Mouse (Mus musculus) cerebellum, adult 11-12 months (tissue): ENCODE measurements around the gene Tmem132c.
A peak's percentile ranks its signal among the peaks of the same experiment; 100 is the strongest.

ENCODE experiments used
- DNase-seq: peaks from one replicate; pipeline ENCODE4 v3.0.0; 2022

The Tmem132c gene

DNA sequence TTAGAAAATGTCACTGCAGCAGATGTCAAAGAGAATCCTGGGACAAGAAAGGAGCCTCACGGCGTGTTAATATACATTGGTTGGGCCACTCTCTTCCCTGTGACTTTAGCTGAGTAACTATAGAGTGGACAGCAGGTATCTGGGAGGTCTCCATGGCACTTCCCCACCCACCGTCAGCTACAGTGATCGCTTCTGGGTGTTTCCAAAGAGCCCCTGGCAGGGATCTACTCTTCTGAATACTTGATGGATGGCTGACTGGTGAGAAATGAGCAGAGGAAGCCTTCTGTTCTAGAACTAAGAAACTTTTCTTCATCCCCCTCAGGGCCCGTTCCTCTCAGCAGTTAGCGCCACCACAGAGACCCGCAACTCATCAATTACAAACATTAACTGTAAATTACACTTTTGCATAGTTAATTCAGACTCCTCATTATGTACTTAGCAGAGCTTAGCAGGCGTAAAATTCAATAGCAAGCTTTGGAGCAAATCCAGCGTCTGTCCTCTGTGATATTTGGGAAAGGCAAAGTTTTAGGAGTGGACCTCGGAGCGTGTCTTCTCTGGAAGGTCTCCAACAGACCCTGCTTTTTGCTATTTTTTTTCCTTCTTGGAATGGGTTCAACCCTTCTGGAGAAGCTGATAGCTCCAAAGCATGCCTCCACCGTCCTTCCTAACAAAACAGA is 257.7 kb downstream of the Tmem132c start:
- no peak for DNase-seq

DNA sequence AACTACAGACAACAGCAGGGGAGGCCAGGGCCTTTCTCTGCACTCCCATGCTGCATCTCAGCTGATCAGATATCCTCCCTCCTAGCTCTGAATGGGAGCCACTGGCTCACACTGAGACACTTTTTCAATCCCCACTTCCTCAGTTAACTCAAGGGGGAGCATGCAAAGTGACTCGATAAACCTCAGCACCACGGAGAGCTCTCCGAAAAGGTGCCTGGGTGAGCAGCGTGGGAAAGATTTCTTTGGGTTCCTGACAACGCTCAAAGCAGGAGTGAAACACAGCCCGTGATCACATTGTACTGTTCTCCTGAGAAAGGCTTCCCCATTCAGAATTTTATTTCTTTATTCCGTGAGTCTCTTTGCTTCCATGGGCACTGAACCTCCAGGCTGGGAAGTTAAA is 261.2 kb downstream of the Tmem132c start:
- no peak for DNase-seq

DNA sequence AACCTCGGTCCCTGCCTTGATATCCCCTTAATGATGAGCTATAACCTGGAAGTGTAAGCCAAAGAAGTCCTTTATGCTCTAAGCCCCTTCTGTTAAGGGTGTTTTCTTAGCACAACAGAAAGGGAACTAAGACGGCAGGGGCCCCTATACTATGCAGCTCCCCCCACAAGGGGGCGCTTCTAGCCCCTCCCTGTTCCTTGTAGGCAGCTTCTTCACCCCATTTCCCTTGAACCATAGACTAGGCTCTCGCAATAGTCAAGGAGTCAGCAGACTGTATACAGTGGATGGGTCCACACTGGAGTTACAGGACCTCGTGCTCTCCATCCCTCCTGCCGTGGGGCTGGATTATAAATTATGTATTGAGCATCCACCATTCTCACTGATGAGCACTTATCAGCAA is 264.1 kb downstream of the Tmem132c start:
- DNase-seq, result no peak

DNA sequence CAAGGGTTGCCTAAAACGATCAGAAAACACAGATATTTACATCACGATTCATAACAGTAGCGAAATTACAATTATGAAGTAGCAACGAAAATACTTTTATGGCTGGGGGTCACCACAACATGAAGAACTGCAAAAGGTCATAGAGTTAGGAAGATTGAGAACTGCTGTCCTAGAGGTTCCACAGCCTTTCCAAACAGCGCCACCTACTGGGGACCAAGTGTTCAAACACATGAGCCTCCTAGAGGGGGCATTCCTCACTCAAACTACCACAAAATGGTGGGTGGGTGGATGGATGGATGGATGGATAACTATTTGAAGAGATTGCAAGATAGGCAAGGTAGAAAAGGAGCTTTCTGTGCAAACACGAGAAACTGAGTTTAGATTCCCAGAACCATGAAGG is 270.0 kb downstream of the Tmem132c start:
- no peak for DNase-seq

DNA sequence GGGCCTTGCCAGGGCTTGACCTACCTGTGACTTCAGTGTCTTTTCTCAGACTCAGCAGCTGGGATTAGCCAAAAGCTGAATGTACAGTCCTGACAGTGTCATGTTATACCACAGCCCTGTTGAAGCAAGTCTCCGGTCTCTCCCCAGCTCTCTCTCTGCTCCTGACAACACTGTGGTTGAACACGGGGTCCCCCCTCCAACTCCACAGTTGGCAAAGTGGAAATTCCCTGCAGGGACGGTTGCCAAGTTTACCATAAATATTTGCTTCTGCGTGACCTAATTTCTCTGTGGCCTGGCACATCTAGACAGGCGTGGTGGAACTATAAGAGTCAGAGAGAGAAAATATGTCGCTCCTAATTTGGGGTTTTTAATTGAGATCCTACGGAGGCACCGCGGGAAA is 274.4 kb downstream of the Tmem132c start:
- DNase-seq, result peak; percentile 52

DNA sequence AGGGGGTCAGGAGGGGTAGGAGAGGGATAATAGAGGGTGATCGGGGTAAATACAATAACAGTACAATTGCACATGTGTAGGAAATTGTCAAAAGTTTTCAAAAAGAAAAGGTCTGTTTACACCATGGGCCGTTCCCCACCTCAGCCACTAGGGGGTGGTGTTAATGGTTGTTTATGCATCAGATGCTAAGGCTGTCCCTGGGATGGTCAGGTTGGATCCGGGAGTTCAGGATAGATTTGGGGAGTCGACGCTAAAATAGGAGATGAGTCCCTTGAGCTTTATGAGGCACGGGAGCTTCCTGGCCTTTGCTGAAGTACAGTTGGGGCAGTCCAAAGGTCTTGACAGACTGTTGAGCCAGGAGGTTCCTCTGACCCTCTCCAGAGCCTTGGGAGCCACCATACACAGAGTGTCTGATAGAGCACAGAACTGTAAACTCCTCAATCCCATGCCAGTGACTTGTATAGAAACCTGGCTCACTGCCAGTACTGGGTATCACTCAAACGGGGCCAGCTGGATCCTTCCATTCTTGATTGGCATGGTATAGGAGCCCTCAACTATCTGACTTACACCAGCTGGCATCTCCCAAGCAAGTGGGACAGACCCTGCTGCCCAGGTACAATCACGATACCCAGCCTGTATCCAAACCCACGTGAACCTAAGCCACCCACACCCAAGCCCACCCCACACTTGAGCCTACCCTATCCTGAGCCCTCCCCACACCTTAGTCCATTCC is 281.3 kb downstream of the Tmem132c start:
- peak; percentile 62 for DNase-seq

DNA sequence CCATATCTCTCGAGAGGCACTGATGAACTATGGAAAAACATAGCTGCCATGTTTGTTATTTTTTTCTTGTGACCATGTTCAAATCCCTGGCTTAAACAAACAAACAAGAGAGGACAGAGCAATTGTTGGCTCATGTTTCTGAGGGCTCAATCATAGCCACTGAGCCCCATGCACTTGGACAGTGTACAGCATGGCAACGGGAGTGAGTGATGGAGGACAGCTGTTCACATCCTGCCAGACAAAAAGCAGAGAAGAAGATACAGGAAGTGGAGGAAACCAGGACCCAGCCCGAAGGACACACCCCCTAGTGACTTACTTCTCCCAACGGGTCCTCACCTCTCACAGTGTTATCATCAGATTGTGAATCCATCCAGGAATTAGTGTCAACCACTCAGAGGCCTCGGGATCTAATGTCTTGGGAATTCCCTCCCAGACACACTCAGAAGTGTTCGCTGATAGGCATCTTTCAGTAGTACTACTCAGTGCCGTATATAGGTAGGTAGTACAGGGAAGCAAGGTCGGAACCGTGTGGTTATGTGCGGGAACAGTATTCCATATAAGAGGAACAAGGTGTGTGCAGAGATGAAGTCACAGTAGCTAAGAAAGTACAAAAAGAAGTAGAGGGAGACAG is 285.9 kb downstream of the Tmem132c start:
- DNase-seq, result no peak

DNA sequence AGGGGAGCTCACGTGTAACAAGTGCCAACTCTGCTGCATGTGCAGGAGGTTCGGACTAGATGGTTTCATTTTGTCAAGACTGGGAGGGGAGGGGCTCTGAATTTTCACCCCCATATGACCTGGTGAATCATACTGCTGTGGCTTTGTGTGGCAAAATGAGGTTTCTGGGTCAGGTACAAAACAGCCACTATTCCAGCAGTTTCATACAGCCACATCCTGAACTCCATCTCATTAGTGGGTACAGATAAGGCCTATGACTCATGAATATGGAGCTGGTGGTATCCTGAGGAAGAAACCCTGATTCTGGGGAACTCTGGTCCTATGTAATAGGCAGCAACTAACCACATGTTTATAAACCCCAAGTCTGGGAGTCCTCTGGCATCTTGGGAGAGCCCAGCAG is 295.9 kb downstream of the Tmem132c start:
- DNase-seq, result no peak

DNA sequence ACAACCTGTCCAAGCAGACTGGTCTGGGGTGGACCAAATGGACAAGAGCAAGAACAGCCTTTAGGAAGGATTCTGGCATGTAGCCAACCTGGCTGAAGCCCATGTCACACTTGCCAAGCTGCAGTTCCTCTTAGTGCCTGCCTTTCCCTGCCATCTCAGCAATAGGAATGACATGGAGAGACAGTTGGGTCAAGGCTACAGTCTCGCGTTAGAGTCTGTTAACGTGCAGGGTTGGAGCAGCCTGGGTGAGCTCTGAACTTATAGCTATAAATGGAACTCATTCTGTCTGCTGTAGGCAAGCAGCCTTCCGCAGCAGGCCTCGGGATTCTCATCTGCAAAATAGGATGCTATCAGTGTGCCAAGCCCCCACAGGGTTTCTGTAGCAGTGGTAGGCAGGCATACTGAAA is 305.0 kb downstream of the Tmem132c start:
- peak; percentile 95 for DNase-seq

DNA sequence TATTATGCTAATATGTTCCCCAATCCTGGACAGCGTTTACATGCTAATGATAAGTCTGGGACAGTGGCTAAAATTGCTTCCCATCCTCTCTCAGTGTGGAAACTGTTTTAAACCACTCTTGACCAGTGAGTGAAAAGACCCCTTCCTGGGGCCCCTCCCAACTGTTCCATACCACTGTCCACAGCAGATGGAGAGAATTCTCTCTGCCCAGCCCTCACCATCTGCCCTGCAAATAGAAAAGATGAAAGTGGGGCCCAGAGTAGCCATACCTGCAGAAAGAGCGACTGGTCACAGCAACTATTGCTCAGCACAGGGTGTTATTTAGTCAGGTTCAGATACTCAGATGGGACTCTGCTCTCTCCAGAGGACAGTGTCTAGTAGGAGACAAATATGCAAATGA is 306.5 kb downstream of the Tmem132c start:
- DNase-seq, result peak; percentile 16

DNA sequence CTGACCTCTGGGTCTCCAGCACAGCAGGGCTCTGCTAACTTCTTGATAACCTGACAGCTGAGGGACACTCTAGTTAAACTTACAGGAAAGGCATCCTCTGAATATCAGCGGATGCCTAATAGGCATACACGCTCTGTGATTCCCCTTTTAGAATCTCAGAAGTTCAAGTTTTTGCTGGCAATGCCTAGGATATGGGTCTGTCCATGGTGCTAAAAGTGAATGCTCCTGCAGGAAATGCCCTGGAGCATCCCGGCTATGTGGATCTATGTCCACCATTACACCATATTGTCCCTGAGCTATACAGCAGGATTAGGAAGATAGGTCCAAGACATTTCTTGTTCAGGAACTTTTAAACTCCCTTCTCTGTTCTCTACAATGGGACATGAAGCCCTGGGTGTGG is 319.5 kb downstream of the Tmem132c start:
- DNase-seq, result no peak

DNA sequence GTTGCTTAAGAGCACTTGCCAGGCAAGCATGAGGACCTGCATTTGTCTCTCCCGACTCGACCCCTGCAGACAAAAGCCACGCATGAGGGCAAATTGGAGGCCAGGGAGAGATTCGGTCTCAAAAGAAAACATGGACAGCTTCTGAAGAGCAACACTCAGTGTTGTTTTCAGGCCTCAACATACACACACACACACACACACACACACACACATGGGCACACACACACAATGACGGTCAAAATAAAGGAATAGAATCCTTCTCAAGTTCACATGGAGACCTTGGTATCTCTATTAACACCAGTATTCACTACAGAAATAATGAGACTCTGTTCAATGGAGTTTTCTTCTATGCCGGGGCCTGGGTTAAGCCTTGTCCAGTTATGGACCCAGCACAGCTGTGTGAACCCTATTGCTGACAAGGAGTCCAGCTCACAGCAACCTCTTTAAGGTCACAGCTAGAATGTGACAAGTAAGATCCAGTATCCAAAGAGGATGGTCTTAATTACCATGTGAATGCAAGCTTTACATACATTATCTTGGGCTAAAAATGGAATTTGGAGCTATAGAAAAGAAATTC is 325.6 kb downstream of the Tmem132c start:
- no peak for DNase-seq

DNA sequence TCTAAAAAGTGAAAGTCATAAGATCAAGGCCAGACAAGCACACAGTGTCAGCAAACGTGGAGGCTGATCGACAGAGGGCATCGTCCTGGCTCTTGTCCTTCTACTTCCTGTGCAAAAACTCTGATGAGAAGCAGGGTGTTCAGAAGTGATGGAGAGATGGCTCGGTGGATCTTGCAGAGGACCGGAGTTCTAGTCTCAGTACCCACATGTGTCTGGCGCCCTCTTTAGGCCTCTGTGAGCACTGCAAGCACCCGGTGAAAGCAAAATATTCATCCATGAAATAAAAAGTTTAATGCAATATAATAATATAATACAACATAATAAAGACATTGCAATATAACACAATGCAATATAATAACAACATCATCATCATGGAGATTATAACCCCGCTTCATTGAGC is 335.8 kb downstream of the Tmem132c start:
- DNase-seq, result peak; percentile 29

DNA sequence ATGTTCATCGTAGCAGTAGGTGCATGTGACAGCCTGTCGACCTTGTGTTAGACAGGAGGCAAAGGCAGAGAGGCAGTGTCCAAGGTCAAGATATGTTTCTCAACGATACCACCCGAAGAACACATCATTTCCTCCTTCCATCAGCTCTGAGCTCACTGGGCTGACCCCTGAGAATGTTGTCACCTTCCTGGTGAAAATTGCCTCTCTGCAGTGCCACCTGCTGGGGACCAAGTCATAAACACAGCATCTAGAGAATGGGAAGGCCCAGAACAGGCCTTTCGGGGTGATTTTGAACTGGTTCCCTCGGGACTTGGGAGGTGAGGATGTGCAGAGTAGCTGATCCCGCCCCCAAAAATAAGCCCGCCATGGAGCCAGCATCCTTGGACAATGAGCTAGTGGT is 342.1 kb downstream of the Tmem132c start:
- DNase-seq, result no peak

DNA sequence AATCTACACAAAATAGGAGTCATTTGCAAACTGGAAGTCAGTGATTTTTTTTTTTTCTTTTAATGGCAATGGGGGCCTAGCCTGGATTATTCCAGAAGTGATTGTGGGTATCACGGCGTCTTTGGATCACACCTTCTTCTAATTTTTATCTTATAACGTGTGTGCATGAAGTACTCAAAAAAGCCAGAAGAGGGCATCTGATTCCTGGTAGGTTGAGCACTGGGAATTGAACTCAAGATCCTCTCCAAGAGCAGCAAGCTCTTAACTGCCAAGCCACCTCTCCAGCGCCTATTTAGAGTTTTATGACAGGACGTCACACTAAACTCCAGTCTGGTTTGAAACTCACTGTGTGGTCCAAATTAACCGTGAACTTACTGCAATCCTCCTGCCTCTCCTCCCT is 346.2 kb downstream of the Tmem132c start:
- DNase-seq, result no peak

DNA sequence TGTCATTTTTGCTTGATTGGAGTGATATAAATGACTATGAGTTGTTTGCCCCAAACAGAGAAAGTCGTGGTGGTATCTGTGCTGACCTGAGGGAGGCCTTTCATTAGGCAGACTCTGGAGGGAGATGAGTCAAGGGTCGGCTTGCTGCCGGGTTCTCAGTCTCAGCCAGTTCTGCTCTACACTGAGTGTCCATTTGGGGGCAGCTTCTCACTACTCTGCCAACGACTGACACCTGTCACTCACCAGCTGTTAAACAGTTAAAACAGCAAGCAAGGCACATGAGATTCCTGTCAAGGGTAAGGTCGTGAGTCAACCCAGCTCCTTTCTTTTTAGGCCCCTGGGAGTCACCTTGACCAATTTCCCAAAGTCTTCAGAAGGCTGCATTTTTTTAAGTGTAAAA is 350.8 kb downstream of the Tmem132c start:
- no peak for DNase-seq

DNA sequence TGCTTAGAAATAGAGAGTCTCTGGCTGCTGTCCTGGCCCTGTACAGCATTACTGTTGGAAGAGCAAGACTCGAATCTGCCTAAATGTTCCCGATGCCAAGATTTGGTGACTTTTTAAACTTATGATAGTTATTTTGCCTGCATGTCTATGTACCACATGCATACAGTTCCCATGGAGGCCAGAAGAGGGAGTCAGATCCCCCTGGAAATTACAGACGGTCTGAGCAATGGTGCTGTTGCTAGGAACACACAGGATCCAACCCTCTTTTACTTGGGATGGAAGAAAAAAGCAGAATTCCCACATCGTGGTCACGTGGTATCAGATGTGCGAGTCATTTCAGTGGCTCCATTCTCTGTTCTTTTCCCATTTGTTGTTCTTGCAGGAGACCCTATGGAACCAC is 351.2 kb downstream of the Tmem132c start:
- DNase-seq, result no peak

DNA sequence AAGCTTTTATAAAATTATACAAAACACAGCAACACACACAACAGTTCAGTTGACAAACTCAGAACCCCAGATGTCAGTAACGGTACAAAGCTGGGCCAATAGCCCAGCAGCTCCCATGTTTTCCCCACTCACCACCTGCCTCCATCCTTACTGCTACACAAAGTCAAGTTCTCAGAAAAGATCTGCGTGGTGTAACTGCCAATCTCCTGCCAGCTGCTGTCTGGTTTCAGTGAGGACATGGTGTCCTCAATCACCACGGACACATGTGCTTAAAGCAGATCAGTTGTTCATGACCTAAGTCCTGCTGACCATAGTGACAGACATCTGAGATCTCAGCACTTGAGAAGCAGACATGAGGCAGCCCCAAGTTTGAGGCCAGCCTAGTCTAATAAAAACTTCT is 354.1 kb downstream of the Tmem132c start:
- no peak for DNase-seq

DNA sequence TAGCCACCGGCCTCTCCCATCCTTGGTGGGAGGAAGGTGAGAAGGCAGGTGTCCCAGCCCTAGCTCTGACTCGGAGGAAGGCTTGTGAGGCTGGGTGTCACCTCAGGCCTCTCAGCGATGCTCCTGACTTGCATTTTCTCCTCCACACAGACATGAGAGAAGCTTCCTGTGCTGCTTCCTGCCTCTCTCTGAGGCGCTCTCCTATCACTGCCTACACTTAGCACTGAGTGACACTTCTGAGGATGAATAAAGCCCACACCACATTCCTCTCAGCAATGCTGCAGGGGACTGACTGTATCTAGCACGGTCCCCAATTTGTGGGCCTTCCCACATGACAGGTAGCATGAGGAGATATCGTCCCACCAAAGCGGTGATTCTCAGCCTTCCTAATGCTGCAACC is 355.3 kb downstream of the Tmem132c start:
- DNase-seq, result no peak

DNA sequence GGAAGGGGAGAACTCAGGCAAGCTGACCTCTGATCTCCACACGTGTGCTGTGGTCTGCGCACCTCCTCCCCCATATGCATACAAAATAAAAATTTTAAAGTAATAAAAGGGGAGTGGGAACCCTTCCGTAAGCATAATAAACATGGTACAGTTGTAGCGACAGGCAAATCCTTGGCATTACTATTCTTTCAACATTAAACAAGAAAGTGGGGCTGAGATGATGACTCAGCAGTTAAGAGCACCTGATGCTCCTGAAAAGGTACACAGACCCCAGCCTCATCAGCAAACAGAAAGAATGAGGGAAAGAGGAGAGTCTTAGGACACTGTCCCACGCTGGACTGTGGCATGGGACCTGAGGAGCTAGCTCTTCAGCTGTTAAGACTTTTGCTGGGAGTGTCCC is 361.4 kb downstream of the Tmem132c start:
- no peak for DNase-seq

DNA sequence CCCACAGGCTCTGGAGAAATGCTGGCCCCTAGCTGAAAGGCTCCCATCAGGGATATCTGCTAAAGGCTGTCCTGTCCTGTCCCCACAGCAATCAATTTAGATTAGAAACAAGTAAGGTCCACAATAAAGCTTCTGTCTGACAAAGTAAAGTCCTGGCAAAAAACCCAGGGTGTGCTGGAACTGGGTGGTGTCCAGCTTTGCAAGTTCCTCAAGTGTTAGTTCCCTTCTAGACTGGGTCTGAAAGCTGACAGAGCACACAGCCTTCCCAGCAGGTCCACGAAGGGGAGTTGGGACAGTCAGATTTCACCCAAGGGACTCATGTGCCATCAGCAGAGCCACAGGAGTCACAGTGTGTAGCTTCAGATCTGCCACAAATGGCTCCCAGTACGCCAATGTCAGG is 365.9 kb downstream of the Tmem132c start:
- no peak for DNase-seq

DNA sequence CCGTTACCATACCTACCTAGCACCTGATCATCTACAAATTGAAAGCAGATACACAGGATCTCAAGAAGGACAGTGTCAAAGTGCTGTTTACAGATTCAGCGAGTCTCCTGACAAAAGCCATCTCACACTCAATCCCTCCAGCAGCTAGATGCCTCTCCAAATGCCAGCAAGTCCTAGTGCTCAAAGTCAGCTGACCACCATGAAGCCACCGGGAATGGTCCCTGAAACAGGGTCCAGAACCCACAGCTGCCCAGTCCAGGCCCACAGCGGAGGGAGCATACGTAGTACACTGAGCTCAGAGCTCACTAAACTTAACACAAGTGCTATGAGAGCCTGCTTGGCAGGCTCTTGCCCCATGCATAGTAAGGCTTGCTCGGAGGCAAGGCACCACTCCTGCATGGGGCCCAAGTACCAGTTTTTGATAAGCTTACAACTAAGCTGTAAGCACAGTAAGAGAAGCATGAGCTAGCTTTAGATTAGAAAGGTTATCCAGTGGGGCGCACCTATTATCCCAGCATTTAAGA is 367.6 kb downstream of the Tmem132c start:
- no peak for DNase-seq

DNA sequence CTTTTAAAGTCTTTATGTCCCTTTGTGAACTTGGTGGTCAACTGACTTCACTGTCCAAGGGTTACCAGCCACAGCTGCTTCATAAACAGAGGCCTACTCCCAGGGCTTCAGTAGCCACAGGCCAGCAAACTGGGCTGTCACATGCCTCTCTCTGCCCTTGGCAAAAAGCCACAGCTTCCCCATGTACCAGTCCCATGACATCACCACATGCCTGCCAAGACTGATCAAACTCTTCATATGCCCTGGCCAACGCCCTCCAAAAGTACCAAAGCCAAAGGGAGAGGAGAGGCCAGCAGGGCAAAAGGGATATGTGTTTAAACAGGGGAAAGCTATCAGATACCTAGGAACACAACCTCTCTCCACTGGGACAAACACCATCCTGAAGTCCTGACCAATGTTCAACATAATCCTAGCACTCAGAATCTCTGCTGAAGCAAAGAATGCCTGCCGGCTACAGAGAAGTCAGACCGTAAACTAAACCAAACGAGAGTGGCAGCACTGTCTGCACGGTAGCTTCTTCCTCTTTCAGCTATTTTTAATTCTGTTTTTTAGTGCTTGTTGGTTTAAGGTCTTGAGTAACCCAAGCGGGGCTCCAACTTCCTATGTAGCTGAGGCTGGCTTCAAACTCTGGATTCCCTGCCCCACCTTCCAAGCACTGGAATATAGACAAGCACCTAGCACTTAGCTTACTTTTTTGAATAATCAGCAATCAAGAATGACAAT is 369.3 kb downstream of the Tmem132c start:
- DNase-seq, result peak; percentile 61
